Mouse (Mus musculus) hindbrain, embryonic 13.5 days (tissue): ENCODE data around the gene Fh1. TPM values are rescaled to one million over a fixed set of nuclear protein-coding genes. Genes with fewer than 3 reads are reported as not detected.
A peak's percentile ranks its signal among the peaks of the same experiment; 100 is the strongest.

Experiments used
- ATAC-seq: fragments of 200-750 bp; cut with Nextera tagmentation; 2 replicates; pipeline ENCODE4 v1.8.0; 2017; ENCODE audit warnings: moderate TSS enrichment; ENCODE audit not compliant: low FRiP score
- H3K27ac ChIP-seq: fragments of 300-500 bp; sonication (generic); 2 replicates; pipeline ENCODE4 v1.5.1; 2015; ENCODE audit warnings: inconsistent platforms, mild to moderate bottlenecking, moderate library complexity
- H3K27me3 ChIP-seq: fragments of 300-500 bp; sonication (generic); 2 replicates; pipeline ENCODE4 v1.6.1; 2015; ENCODE audit warnings: mild to moderate bottlenecking, inconsistent platforms
- H3K36me3 ChIP-seq: fragments of 300-500 bp; sonication (generic); 2 replicates; pipeline ENCODE4 v1.6.1; 2015; ENCODE audit warnings: mild to moderate bottlenecking, inconsistent platforms
- H3K4me1 ChIP-seq: fragments of 300-500 bp; sonication (generic); replicated peaks from 2 replicates; pipeline ENCODE4 v1.6.1; 2015; ENCODE audit warnings: inconsistent platforms
- H3K4me2 ChIP-seq: fragments of 300-500 bp; sonication (generic); 2 replicates; pipeline ENCODE4 v1.6.1; 2015; ENCODE audit warnings: inconsistent platforms, mild to moderate bottlenecking, moderate library complexity
- H3K4me3 ChIP-seq: fragments of 300-500 bp; sonication (generic); 2 replicates; pipeline ENCODE4 v1.5.1; 2015; ENCODE audit warnings: mild to moderate bottlenecking, inconsistent platforms
- H3K9ac ChIP-seq: fragments of 300-500 bp; sonication (generic); 2 replicates; pipeline ENCODE4 v1.6.1; 2015; ENCODE audit warnings: mild to moderate bottlenecking, inconsistent platforms
- H3K9me3 ChIP-seq: fragments of 300-500 bp; sonication (generic); 2 replicates; pipeline ENCODE4 v1.6.1; 2016; ENCODE audit warnings: inconsistent platforms
- WGBS: fragments of 180-500 bp; shearing (Covaris S2); methylation state at CpG from one replicate; pipeline ENCODE4 v1.1.7; 2015; 5-methylcytosine and 5-hydroxymethylcytosine counted together
- polyA plus RNA-seq: library from polyadenylated mRNA; unstranded; fragments of >200 nt; fragmentation: Nextera tagmentation; extraction: Ambion mirVana; gene quantifications from 2 replicates; pipeline ENCODE4 v1.2.1, GENCODE M21; 2015

Fh1 gene
- polyA plus RNA-seq, 1 experiment from 2014 or later: 83.4 TPM

DNA sequence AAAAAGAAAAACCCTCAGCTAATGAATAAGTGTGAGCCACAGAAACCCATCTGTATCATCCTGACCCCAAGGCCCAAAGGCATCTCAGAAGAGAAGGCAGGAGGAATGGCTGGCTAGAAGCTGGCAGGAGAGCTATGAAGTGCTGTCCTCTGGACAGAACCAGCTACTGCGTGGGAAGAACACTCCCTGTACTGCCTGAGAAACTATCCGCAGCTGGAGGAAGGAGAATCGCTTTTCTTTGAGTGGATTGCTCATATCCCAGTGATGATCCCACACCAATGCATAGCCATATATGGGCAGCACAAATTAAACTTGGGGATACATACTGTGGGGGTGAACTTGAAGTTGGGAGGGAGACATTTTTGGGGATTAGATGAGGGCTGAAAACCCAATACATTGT, 16.7 kb downstream of the Fh1 start:
- no peaks in the 10 kb centered on the region for H3K4me1 ChIP-seq
- H3K36me3 ChIP-seq: peaks cover 79% of the 10 kb centered on the region
- no peak overlapping the region for H3K27ac ChIP-seq
- no peaks in the 10 kb centered on the region for H3K27me3 ChIP-seq
- H3K9me3 ChIP-seq: no peaks in the 10 kb centered on the region
- no peak overlapping the region for H3K4me3 ChIP-seq
- 99% methylated on average over 3 of the region's 3 CpGs for WGBS
- ATAC-seq: no peak
- no peak overlapping the region for H3K4me2 ChIP-seq
- no peak overlapping the region for H3K9ac ChIP-seq

DNA sequence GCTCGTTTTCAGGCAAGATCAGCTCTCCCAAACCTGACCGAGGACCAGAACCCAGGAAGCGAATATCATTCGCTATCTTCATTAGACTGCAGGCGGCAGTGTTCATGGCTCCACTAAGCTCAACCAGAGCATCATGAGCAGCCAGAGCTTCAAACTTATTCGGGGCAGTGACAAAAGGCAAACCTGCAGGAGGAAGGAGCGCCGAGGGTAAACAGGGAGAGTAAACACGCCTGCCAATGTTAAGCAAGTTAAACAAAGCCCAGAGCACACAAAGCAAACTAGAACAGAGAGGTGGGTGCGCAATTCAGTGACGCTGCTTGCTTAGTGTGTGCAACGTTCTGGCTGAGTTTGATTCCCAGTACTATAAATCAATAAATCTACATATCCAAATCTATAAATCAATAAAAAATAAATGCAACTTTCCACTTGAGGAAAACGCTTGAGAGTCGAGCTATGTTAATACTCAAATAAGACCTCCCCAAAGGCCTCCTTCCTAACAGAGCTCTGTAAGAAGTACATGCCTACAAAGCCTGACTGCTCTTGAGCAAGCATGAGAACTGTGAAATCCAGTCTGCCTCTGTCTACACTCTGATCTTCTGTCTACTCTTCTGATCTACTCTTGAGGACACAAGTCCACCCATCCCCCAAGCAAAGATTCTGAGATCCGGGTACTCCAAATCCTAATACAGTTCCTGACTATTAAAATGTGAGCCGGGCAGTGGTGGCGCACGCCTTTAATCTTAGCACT, 17.4 kb downstream of the Fh1 start:
- Histone ChIP-seq H3K4me1 (no peaks in the 10 kb centered on the region), H3K4me2 (no peak overlapping the region), H3K4me3 (no peak overlapping the region), H3K36me3 (peaks cover 72% of the 10 kb centered on the region), H3K27me3 (no peaks in the 10 kb centered on the region), H3K27ac (no peak overlapping the region), H3K9me3 (no peaks in the 10 kb centered on the region), H3K9ac (no peak overlapping the region)
- no peak for ATAC-seq
- WGBS: 93% methylated on average over 18 of the region's 18 CpGs

DNA sequence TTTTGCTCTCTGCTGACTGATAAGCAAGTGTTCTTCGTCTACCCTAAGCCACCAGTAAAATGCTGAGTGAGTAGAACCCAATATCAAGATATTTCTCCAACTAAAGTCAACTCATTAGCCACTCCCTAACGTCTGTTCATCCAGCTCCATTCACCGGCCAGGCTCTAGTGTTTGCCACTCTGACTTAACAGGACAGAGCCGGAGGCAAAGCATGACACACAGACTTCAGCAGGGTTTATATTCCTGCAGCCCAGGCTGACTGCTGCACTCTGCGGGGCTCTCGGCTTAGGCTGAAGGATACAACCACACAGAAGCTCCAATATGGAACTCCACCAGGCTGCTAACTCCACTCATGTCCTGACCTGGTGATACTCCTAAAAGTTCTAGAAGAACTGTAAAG, 18.1 kb downstream of the Fh1 start:
- WGBS: 96% methylated on average over 6 of the region's 6 CpGs
- ATAC-seq: no peak

DNA sequence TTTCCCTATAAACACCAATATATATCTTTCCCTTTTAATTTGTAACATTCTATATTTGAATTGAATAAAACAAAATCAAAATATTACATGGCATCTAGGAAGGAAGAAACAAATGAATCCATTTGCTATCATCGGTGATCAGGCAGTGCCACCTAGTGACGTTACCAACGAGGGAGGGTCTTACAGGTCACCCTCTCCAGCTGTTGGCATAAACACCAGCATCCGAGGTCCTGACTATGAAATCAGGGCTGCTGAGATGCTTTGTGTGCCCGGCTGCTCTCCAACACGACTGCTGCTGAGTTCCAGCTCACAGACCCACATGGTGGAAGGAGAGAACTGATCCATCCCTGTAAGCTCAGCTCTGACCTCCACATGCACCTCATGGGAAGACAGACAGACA, 22.0 kb downstream of the Fh1 start:
- Histone ChIP-seq H3K9me3 (no peaks in the 10 kb centered on the region), H3K9ac (no peak overlapping the region), H3K27me3 (no peaks in the 10 kb centered on the region), H3K4me3 (no peak overlapping the region), H3K4me2 (no peak overlapping the region), H3K4me1 (no peaks in the 10 kb centered on the region), H3K36me3 (peaks cover 64% of the 10 kb centered on the region), H3K27ac (no peak overlapping the region)
- WGBS: 70% methylated on average over 6 of the region's 6 CpGs
- 0 out of 2 replicates have a peak, but pooled peaks have one; percentile 49 for ATAC-seq

More for the DNA sequence above, 18.1 kb downstream of the Fh1 start:
- H3K27me3 ChIP-seq: no peaks in the 10 kb centered on the region
- H3K9me3 ChIP-seq: no peaks in the 10 kb centered on the region
- H3K4me3 ChIP-seq: no peak overlapping the region
- no peak overlapping the region for H3K9ac ChIP-seq
- H3K27ac ChIP-seq: no peak overlapping the region
- peaks cover 73% of the 10 kb centered on the region for H3K36me3 ChIP-seq
- no peaks in the 10 kb centered on the region for H3K4me1 ChIP-seq
- no peak overlapping the region for H3K4me2 ChIP-seq

DNA sequence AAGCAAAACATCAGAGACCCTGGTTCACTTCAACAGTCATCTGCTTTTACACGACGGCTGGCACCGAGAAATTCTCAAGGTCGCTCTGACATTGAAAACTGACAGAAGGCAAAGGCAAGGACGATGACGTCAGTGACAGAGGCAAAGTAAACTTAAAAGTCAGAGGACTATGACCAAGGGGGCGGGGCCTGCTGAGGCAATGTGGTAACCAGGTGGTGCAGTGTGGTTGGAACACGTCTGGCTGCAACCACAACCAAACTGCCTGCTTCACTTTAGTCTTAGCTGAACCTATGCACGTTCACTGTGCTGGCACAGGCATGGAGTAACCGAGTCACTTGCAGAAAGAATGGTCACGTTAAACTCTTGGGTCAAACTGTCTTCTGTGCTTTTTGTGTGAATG, 23.2 kb downstream of the Fh1 start:
- Histone ChIP-seq H3K9me3 (no peaks in the 10 kb centered on the region), H3K27me3 (no peaks in the 10 kb centered on the region), H3K4me2 (no peak overlapping the region), H3K27ac (no peak overlapping the region), H3K4me3 (no peak overlapping the region), H3K4me1 (no peaks in the 10 kb centered on the region), H3K9ac (no peak overlapping the region), H3K36me3 (peaks cover 52% of the 10 kb centered on the region)
- WGBS: 90% methylated on average over 11 of the region's 11 CpGs
- no peak for ATAC-seq

DNA sequence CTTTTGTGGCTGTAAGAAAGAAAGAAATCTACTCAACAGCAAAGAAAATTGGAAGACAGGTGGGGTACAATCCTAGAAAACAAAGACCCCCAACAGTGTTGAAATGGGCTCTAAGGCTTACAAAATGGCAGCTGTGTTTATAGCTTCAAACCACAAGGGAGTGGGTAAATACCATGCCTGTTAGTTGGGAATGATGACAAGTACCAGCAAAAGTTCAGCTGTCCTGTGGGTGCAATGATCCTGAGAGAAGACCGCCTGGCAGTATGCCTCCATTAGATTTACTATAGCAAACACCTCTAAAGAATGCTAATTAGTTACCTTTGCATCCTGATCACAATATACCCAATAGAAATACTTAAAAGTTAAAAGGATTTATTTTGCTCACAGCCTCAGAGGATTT, 32.6 kb downstream of the Fh1 start:
- ATAC-seq: no peak
- WGBS: 88% methylated on average over 1 of the region's 1 CpGs
- no peaks in the 10 kb centered on the region for H3K9me3 ChIP-seq
- H3K27ac ChIP-seq: no peak overlapping the region
- no peak overlapping the region for H3K9ac ChIP-seq
- no peak overlapping the region for H3K4me2 ChIP-seq
- H3K4me3 ChIP-seq: no peak overlapping the region
- no peaks in the 10 kb centered on the region for H3K27me3 ChIP-seq
- H3K4me1 ChIP-seq: no peaks in the 10 kb centered on the region
- no peaks in the 10 kb centered on the region for H3K36me3 ChIP-seq

DNA sequence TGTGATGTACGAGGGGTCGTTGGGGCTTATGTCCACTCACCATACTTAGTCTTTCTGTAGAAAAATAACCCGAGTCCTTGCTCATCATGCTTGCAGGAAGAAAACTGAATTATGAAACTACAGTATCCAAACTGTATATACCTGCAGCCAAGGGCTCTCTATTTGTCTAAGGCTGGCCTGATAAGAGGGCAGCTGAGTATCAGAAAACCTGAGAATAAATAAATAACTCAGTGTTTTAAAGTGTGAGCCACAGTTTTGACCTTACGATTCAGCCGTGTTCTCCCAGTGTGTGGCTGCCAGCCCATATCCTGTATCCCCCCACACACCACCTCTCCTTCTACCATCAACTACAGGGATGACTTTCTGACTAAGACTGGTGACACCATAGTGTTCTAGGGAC, 38.8 kb downstream of the Fh1 start:
- WGBS: 92% methylated on average over 5 of the region's 5 CpGs
- H3K9me3 ChIP-seq: no peaks in the 10 kb centered on the region
- no peaks in the 10 kb centered on the region for H3K4me1 ChIP-seq
- ATAC-seq: no peak
- H3K27ac ChIP-seq: no peak overlapping the region
- no peak overlapping the region for H3K4me3 ChIP-seq
- no peaks in the 10 kb centered on the region for H3K27me3 ChIP-seq
- no peaks in the 10 kb centered on the region for H3K36me3 ChIP-seq
- no peak overlapping the region for H3K9ac ChIP-seq
- H3K4me2 ChIP-seq: no peak overlapping the region

DNA sequence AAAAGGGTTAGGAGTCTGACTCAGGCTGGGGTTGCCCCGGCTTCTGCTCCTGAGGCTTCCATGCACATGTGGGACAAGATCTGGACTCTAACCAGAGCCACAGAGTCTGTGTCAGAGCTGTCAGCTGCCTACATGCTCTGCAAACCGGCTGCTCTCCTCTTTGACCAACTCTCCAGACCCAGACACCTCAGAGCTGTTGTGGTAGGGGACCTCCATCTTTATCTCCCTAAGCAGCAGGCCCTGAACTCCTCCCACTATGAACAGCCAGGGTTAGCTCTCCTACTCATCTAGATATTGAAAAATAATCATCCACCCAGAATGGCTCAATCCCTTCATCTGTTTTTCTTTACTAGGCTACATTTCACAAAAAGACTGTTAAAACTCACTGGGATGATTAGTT, 40.2 kb downstream of the Fh1 start:
- ATAC-seq: no peak
- WGBS: 84% methylated on average over 2 of the region's 2 CpGs
- H3K4me1 ChIP-seq: no peaks in the 10 kb centered on the region
- H3K27me3 ChIP-seq: no peaks in the 10 kb centered on the region
- H3K9me3 ChIP-seq: no peaks in the 10 kb centered on the region
- no peak overlapping the region for H3K9ac ChIP-seq
- H3K27ac ChIP-seq: no peak overlapping the region
- no peak overlapping the region for H3K4me3 ChIP-seq
- H3K36me3 ChIP-seq: no peaks in the 10 kb centered on the region
- H3K4me2 ChIP-seq: no peak overlapping the region

DNA sequence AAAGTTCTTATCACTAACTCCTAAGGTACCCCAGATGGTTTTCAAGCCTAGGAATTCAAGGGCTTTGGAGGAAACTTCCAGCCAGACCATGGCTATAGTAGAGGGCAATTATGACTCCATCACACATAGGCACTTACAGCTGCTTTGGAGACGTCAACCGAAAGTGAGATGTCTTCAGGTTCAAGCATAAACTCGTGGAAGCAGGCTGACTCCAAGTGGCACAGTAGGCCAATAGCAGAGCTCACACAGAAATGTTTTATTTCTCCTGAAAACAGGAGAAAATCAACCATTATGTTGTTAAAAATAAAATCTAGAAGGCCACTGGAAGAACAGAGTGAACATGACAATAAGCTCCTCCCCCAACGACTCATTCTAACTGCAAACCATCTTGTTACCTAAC, 42.6 kb downstream of the Fh1 start:
- 89% methylated on average over 4 of the region's 4 CpGs for WGBS

DNA sequence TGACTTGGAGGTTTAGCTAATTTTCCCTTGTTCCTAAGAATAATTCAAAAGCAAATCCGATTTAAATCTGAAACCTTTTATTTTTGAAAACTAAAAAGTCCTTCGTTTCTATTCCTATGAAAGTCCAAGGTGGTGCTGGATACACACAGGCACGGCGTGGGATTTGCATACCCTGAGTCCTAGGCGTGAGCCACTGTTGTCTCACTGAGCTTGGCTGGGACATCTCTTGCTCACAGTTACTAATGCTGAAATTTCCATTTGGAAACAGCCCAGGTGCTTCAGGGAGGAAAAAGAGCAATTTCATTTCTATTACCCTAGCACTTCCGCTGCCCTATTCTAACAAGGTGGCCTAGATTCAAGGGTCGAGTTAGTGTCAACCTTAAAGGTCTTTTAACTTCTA, 45.1 kb downstream of the Fh1 start:
- WGBS: 88% methylated on average over 7 of the region's 7 CpGs
- Histone ChIP-seq H3K4me1 (no peaks in the 10 kb centered on the region), H3K9ac (no peak overlapping the region), H3K27ac (no peak overlapping the region), H3K4me2 (no peak overlapping the region), H3K36me3 (no peaks in the 10 kb centered on the region), H3K9me3 (no peaks in the 10 kb centered on the region), H3K27me3 (no peaks in the 10 kb centered on the region), H3K4me3 (no peak overlapping the region)
- no peak for ATAC-seq

More for the DNA sequence above, 42.6 kb downstream of the Fh1 start:
- Histone ChIP-seq H3K4me2 (no peak overlapping the region), H3K27ac (no peak overlapping the region), H3K4me3 (no peak overlapping the region), H3K36me3 (no peaks in the 10 kb centered on the region), H3K9me3 (no peaks in the 10 kb centered on the region), H3K9ac (no peak overlapping the region), H3K4me1 (no peaks in the 10 kb centered on the region), H3K27me3 (no peaks in the 10 kb centered on the region)
- no peak for ATAC-seq

DNA sequence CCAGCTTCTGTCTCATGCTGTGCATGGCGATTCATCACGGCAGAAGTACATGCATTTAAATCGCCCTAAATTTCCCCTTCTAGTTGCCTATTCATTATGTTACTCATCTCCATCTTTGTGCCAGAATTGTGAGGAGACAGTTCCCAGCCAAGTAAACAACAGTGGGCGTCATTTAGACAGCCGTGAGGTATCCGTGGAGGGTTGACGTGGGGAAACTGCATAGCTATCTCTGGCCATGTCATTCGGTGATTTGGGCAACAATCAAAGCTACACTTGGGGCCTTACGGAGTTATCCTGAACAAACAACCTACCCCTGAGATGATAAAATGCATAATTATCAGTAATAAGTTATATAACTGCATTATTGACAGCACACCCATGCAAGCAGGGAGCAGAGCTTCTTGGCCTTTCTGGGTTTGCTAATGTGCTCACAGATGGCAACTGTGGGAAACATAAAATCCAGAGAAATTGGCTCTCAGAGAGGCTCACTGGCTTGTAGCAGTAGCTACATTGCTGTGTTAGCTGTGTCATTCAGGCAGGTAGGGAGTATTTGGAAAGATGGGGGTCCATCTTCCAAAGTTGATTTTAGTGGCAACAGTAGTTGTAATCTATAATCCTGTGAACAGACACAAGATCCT, 45.7 kb downstream of the Fh1 start:
- H3K4me3 ChIP-seq: no peak overlapping the region
- H3K27ac ChIP-seq: no peak overlapping the region
- no peaks in the 10 kb centered on the region for H3K27me3 ChIP-seq
- no peak overlapping the region for H3K4me2 ChIP-seq
- H3K4me1 ChIP-seq: no peaks in the 10 kb centered on the region
- no peaks in the 10 kb centered on the region for H3K36me3 ChIP-seq
- H3K9ac ChIP-seq: no peak overlapping the region
- no peak for ATAC-seq
- WGBS: 68% methylated on average over 9 of the region's 9 CpGs
- no peaks in the 10 kb centered on the region for H3K9me3 ChIP-seq

DNA sequence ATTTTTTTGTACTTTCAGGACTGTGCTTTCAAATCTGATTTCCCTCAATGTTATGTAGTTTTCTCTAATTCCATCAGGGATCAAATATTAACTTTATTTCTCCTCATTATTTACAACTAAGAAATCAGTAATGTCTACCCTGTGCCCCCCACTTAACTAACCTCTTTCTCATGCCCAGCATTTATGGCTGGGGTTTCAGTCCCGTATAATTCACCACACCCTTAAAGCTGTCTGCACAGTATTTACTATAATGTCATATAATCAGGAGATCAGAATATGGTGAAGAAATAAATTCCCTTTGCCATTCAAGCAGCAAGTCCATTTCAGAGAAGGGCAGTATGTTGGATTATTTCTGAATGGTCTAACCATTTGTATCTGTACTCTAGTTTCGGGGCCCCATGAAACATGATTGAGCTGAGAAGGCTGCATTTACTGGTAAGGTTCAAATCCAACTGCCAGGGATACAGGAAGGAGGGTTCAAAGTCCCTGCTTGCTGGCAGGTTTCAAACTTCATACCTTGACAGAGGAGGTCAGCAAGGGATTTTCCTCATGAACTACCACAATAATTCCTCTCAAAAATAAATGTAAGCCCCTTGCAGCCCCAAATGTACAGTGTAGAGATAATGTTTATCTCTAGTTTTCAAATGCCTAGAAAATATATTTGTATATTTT, 46.9 kb downstream of the Fh1 start:
- Histone ChIP-seq H3K4me2 (no peak overlapping the region), H3K36me3 (no peaks in the 10 kb centered on the region), H3K27ac (no peak overlapping the region), H3K4me3 (no peak overlapping the region), H3K9ac (no peak overlapping the region), H3K27me3 (no peaks in the 10 kb centered on the region), H3K9me3 (no peaks in the 10 kb centered on the region), H3K4me1 (no peaks in the 10 kb centered on the region)
- ATAC-seq: no peak
- WGBS: 88% methylated on average over 2 of the region's 2 CpGs

DNA sequence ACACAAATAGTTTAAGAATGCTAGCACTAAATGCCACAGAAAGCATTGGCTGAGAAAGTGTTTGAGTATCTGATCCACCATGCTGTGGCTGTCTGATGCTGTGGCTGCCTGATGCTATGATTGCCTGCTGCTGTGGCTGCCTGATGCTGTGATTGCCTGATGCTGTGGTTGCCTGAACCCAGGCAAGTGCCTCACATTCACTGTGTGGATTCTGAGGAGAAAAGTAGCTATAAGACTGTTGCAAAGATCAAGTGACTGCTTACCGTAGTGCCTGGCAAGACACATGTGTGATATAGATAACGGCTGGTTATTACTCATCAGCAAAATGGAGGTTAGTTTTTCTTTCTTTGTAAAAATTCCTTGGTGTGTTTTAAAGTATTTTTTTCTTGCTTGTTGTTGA, 51.3 kb downstream of the Fh1 start:
- no peak overlapping the region for H3K9ac ChIP-seq
- H3K36me3 ChIP-seq: no peaks in the 10 kb centered on the region
- H3K27ac ChIP-seq: no peak overlapping the region
- no peaks in the 10 kb centered on the region for H3K9me3 ChIP-seq
- no peaks in the 10 kb centered on the region for H3K27me3 ChIP-seq
- whole genome bisulfite sequencing: 93% methylated on average over 2 of the region's 2 CpGs
- ATAC-seq: no peak
- H3K4me2 ChIP-seq: no peak overlapping the region
- no peak overlapping the region for H3K4me3 ChIP-seq
- no peaks in the 10 kb centered on the region for H3K4me1 ChIP-seq
